Mouse (Mus musculus): Measurements from ENCODE around the gene Arl4d. TPM values are rescaled to one million over a fixed set of nuclear protein-coding genes. Genes with fewer than 3 reads are reported as not detected.

Arl4d gene
- polyA plus RNA-seq (2021; fragmentation: Nextera tagmentation): 7.0 and 8.2 TPM in 2 replicates
- long read RNA-seq, experiment 1, transcript Arl4d-201 (2 exons, 1,382 nt): major isoform, 8 of 11 reads
- long read RNA-seq, experiment 1, partial matches to known transcripts: 1 of 11 reads
- long read RNA-seq, experiment 1, other reads (novel, unspliced or antisense): 2 of 11 reads
- long read RNA-seq, experiment 2, transcript Arl4d-201 (2 exons, 1,382 nt): major isoform, 23 of 24 reads
- long read RNA-seq, experiment 2, partial matches to known transcripts: 0 of 24 reads
- long read RNA-seq, experiment 2, other reads (novel, unspliced or antisense): 1 of 24 reads

DNA sequence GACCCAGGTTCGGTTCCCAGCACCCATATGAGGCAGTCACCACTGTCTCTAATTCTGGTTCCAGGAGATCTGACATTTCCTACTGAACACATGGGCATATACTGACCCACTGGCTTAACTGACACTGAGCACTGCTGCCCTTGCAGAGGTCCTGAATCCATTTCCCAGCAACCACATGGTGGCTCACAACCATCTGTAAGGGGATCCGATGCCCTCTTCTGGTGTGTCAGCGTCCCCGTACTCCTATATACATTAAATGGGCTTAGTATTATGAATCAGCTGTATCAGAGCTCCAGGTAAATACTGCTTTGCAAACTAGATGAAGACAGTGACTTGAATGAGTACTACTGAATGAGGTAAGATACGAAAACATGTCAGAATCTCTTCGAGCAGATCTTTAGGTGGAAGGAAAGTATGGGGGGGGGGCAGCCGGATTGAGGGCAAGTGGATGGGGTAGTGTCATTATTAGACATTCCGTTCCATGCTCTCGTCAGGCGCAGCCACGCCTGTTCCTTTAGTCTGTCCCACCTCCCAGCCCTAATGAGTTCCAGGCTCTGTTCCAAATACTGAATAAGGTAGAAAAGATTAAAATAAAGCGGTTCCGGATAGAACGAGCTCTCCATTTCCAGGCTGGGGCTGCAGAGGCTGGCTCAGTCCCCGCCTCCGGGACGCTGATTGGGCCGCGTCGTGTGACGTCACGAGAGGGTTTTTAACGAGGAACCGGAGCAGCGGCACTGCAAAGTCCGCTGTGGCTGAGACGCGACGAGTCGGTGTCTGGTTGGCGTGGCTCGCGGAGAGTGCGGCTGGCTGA, at the start of gene Arl4d:
Gene Arl4d, plus strand, starts transcription at position 717 of the 811 bp plus-strand sequence.

DNA sequence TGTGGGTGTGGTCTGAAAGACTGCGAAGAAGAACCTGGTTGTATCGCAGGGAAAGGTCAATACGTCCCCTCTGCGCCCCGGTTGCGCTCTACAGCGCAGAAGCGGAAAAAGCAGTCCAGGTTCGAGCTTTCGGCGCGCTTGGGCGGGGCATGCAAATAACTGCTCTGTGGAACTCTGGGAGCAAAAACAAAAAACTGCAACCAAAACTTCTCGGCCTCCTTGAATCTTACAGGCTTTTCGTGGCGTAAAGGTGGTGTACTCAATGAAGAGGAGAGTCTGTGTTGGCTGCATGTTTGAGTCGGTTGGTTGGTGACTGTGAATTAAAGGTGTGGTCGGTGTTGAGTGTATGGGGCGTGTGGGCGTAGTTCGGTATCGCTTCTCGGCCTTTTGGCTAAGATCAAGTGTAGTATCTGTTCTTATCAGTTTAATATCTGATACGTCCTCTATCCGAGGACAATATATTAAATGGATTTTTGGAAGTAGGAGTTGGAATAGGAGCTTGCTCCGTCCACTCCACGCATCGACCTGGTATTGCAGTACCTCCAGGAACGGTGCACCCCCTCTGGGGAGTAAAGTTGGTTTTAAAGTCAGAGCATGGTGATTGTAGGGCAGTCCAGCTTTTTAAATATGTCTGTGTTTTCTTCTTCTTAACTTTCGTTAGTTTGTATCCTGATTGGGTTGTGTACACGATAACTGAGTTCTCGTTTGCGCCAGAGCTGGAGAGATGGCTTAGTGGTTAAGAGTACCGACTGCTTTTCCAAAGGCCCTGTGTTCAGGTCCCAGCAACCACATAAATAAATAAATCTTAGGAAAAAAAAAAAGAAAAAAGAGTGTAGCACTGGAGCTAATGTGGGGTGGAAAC, 38.1 kb upstream of the Arl4d start, which contains the start of gene Rdm1:
Gene Rdm1, plus strand, starts transcription at position 201 of the 862 bp plus-strand sequence.

Other genes starting within 250 kb of the Arl4d start
- gene Aarsd1, start 247.9 kb upstream of the Arl4d start, polyA plus RNA-seq (2021; fragmentation: Nextera tagmentation): 87.9 and 90.1 TPM in 2 replicates
- gene Gm27029, start 240.7 kb upstream of the Arl4d start, polyA plus RNA-seq (2021; fragmentation: Nextera tagmentation): 7.8 and 8.1 TPM in 2 replicates
- gene Rundc1, start 240.5 kb upstream of the Arl4d start, polyA plus RNA-seq (2021; fragmentation: Nextera tagmentation): 19.2 and 22.5 TPM in 2 replicates
- 2.1 and 3.0 TPM in 2 replicates for gene Ptges3l, start 240.2 kb upstream of the Arl4d start, polyA plus RNA-seq (2021; fragmentation: Nextera tagmentation)
- gene Rpl27, start 223.2 kb upstream of the Arl4d start, polyA plus RNA-seq (2021; fragmentation: Nextera tagmentation): 1,000 and 1,005 TPM in 2 replicates
- gene Ifi35, start 217.1 kb upstream of the Arl4d start, polyA plus RNA-seq (2021; fragmentation: Nextera tagmentation): 5.7 and 6.2 TPM in 2 replicates
- gene Rnd2, start 200.5 kb upstream of the Arl4d start, polyA plus RNA-seq (2021; fragmentation: Nextera tagmentation): 17.9 and 18.2 TPM in 2 replicates
- 10.1 and 13.2 TPM in 2 replicates for gene Vat1, start 199.3 kb upstream of the Arl4d start, polyA plus RNA-seq (2021; fragmentation: Nextera tagmentation)
- gene Brca1, start 113.6 kb upstream of the Arl4d start, polyA plus RNA-seq (2021; fragmentation: Nextera tagmentation): 0.29 and 0.36 TPM in 2 replicates
- gene Nbr1, start 113.4 kb upstream of the Arl4d start, polyA plus RNA-seq (2021; fragmentation: Nextera tagmentation): 38.4 and 43.7 TPM in 2 replicates
- gene Tmem106a, start 83.3 kb upstream of the Arl4d start, polyA plus RNA-seq (2021; fragmentation: Nextera tagmentation): 1.7 and 2.8 TPM in 2 replicates
- not detected in 2 replicates for gene Gm11634, start 66.3 kb upstream of the Arl4d start, polyA plus RNA-seq (2021; fragmentation: Nextera tagmentation)
- gene Rdm1, start 38.3 kb upstream of the Arl4d start, polyA plus RNA-seq (2021; fragmentation: Nextera tagmentation): 32.9 and 38.3 TPM in 2 replicates
- gene Dhx8, start 67.4 kb downstream of the Arl4d start, polyA plus RNA-seq (2021; fragmentation: Nextera tagmentation): 11.0 and 14.5 TPM in 2 replicates
- 0.80 TPM in 2 replicates for gene Etv4, start 119.8 kb downstream of the Arl4d start, polyA plus RNA-seq (2021; fragmentation: Nextera tagmentation)
- 0.89 and 1.3 TPM in 2 replicates for gene Meox1, start 228.8 kb downstream of the Arl4d start, polyA plus RNA-seq (2021; fragmentation: Nextera tagmentation)

Data from layer of hippocampus, adult 6 months (tissue).